Mouse (Mus musculus) adrenal gland, adult 8-10 months (tissue): ENCODE results near the gene Cadm2. TPM values are rescaled to one million over a fixed set of nuclear protein-coding genes. Genes with fewer than 3 reads are reported as not detected.

Source experiments
- DNase-seq: peaks from one replicate; pipeline ENCODE4 v3.0.0; 2022
- total RNA-seq, 4 experiments: library from RNA; stranded (reverse); gene quantifications; 2 replicates each; pipeline ENCODE4 v1.2.4; 2022

Gene Cadm2
- total RNA-seq, 4 experiments from 2014 or later, result 0.81 to 1.7 (median 1.1) TPM

DNA sequence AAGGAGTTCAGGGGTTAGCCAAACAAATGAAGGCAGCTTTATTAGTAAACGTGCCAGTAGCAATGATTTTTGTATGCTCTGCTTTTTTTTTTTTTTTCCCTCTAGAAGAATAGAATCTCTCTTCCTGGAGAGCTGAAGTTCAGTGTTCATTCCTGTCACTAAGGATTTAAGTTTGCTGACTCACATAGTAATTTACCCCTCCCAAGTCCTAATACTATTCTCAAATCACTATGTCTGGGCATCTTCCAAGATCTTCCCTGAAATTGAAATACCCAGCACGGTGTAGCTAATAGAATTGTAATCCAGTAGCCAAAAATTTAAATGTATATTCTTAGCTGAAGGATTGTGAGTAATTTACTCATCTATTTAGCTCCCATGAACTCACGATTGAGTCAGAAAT is 914.2 kb downstream of the Cadm2 start:
- no peak for DNase-seq

DNA sequence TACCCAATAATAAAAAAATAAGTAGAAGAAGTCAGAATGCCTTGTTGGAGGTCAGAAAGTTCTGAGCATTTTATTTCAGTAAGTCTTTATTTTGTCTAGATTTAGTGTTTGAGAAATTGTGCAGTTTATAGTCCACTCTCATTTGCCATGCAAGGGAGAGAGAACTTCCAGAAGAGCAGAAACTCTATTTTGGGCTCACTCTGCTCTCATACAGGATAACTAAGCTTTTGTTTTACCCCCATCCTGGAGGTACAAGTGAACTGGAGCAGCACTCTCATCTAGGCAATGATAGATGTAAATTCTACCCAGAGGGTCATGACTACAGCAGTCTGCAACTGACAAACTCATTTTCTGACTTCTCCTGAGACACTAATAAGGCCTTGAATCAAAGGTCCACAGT is 925.9 kb downstream of the Cadm2 start:
- no peak for DNase-seq

DNA sequence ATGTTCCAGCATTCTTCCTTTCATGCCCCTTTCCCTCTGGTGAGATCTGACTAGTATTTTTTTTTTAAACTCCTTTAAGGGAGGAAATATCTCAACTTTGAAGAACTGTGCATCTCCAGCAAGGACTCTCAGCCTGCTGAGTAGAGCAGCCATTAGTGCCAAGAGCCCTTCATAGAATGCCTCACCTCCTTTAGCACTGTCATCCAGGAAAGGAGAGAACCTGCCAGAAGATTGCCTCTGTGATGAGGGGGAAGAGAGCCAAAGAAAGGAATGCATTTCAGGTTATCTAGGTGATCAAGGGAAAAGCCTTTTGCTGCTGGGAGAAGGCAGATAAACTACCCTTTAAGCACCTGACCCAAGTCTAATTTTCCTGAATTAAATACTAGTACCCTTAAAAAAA is 943.5 kb downstream of the Cadm2 start:
- DNase-seq, result no peak

DNA sequence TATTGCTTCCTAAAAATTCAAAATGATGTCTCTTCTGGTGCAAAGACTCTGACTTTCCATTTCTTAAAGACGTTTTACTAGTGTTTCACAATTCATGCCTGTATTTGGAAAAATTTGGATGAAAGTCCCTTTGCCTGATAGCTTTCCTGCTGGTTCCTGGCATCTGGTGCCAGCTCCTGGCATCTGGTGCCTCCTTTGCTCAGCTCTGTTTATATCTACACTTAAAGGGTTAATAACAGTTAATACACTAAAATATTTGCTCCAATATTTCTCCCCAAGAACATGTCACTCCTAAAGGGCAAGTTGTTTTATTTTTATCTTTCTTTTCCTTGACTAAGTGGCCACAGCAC is 969.7 kb downstream of the Cadm2 start:
- DNase-seq, result no peak

DNA sequence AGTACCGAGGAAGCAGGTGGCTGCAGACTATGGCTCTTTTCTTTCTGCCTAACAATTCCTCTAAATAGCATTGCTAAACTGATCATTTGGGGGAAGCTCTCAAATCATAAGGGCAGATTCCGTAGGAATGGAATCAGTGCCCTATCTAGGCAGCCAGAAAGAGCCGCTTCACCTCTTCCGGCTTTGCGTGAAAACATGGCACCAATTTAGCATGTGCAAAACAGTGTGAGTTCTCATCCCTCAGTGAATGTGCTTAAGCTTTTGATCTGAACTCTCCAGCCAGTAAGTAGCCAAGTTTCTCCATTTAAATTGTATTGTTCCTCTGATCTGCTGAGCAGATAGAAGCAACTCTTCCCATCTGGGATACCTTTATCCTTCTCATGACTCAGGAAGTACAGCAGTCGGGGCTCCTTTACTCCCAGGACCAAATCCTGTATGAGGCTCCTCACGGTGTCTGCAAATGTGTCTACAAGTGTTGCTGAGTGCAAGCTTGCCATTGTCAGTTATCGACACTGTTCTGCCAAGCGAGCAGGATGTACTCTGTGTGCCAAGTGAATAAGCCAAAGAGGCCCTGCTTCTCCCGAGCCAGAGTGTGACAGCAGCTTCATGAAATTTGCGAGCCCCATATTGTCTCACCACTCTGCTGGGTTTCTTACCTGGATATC is 970.2 kb downstream of the Cadm2 start:
- no peak for DNase-seq

DNA sequence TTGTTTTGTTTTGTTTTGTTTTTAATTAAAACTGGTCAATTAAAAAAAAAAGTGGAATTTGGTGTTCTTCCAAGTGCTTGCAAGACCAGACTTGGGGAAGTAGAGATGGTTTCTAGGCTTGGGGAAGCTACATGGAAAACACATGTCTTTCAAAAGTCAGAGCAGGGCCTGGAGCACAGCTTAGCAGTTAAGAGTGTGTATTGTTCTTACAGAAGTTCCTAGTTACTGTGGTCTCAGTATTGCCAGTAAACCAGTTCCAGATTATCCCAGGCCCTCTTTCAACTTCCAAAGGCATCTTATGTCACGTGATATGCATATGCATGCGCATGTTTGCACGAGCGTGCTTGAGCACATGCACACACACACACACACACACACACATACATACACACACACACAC is 972.9 kb downstream of the Cadm2 start:
- DNase-seq, result no peak

DNA sequence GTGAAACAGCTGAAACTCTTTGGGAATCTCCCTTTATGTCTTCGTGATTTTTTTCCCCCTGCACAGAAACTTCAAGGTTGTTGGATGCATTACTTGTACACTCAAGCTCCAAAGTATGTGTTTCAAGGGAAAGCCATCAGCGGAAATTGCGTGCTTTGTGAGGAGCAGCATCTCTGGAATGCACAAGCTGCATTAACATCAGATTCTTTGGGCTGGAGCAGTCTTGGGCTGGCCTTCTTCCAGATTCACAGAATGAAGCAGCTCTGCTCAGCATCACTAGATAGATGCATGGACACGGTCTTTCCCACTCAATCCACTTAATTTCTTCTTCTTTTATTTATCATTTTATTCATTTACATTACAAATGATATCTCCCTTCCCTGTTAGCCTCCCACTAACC is 977.1 kb downstream of the Cadm2 start:
- no peak for DNase-seq

DNA sequence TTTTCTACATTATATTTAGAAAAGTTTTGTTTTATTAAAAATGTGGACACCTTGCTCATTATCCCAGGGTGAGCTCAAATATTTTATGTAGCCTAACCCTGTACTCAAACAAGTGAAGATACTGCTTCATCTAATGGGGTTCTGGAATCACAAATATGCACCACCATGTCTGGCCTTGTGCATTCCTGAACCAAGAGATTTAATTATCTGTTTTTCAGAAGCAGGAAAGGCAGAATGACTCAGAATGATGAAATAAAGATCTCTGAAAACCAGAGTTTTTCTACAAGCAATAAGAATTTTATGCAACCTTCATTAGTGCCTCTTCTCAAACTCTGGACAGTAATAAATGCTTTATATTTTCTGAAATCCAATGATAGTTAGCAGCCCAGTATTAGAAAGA is 993.2 kb downstream of the Cadm2 start:
- DNase-seq, result no peak

DNA sequence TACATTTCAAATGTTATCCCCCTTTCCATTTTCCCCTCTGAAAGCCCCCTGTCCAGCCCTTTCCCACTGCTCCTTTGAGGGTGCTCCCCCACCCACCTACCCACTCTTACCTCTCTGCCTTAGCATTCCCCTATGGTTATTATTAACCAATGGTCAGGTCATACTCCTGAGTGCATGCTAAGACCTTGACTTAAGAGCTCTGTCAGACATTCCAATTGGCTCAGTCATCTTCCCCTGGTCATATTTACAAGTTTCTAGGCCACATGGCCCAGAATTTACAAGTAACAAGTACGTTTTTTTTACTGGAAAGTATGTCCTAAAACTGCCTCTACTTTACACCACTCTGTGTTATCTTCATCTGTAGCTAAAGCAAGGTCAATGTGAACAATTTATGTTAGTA is 998.3 kb downstream of the Cadm2 start:
- no peak for DNase-seq

DNA sequence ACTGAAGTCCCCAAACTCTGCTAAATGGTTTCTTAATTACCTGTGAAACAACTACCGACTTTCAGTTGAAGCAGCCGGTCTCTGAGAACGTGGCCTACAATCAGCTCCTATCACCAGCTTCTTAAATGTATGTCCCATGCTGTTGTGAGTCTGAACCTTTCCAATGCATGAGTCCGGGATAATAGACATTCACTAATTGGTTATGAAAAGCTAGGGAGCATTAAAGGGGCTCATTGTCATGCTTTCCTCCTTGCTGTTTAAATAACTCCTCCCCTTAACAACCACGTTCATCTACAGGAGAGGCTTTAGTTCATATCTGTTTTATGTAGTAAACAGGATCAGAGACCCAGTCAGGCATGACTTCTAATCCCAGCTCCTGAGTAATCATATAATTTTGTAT is 1008.1 kb downstream of the Cadm2 start:
- DNase-seq, result no peak
